Mouse (Mus musculus) spleen, adult 2 months (tissue): Measurements from ENCODE around the gene Btnl2. TPM values are rescaled to one million over a fixed set of nuclear protein-coding genes. Genes with fewer than 3 reads are reported as not detected.
A peak's percentile ranks its signal among the peaks of the same experiment; 100 is the strongest.

Source experiments
- DNase-seq, 2 experiments: peaks; one replicate each; pipeline versions ENCODE4 v3.0.0 to v3.0.0-alpha.2; 2012 to 2021; ENCODE audit warnings: low spot score in 2 of 2, low read depth in 1 of 2
- H3K27ac ChIP-seq: fragments of 200-500 bp; 2 replicates; pipeline ENCODE4 v1.5.1; 2012; ENCODE audit warnings: low read length, inconsistent platforms; ENCODE audit not compliant: insufficient read depth
- H3K27me3 ChIP-seq: fragments of 200-500 bp; 2 replicates; pipeline ENCODE4 v1.6.1; 2012; ENCODE audit warnings: mild to moderate bottlenecking, moderate library complexity, low read length, inconsistent platforms; ENCODE audit not compliant: control insufficient read depth, insufficient read depth
- H3K36me3 ChIP-seq: fragments of 200-500 bp; 2 replicates; pipeline ENCODE4 v1.6.1; 2012; ENCODE audit warnings: mild to moderate bottlenecking, low read length, inconsistent platforms; ENCODE audit not compliant: control insufficient read depth, insufficient read depth
- H3K4me1 ChIP-seq: fragments of 200-500 bp; 2 replicates; pipeline ENCODE4 v1.6.1; 2011; ENCODE audit warnings: inconsistent platforms; ENCODE audit not compliant: control insufficient read depth, insufficient read depth, insufficient read length
- H3K4me3 ChIP-seq: fragments of 200-500 bp; 2 replicates; pipeline ENCODE4 v1.5.1; 2011; ENCODE audit warnings: mild to moderate bottlenecking, inconsistent platforms; ENCODE audit not compliant: insufficient read depth, insufficient read length; ENCODE audit errors: extremely low read depth
- CTCF ChIP-seq: fragments of 200-500 bp; IDR thresholded peaks from 2 replicates; pipeline ENCODE4 v1.5.1; 2011; ENCODE audit warnings: mild to moderate bottlenecking, inconsistent platforms; ENCODE audit not compliant: insufficient read depth, insufficient read length, insufficient replicate concordance; ENCODE audit errors: extremely low read depth
- POLR2A ChIP-seq: fragments of 200-500 bp; IDR thresholded peaks from 2 replicates; pipeline ENCODE4 v1.6.1; 2011; ENCODE audit warnings: low read depth, low read length, inconsistent platforms
- WGBS: fragments of 180-500 bp; shearing (Covaris S2); methylation state at CpG from one replicate; pipeline ENCODE4 v1.1.7; 2018; 5-methylcytosine and 5-hydroxymethylcytosine counted together
- polyA plus RNA-seq: library from polyadenylated mRNA; depleted of rRNA; stranded (reverse); fragments of >200 nt; gene quantifications from 2 replicates; pipeline ENCODE4 v1.2.3, GENCODE M21; 2012; rRNA removed

The Btnl2 gene
- polyA plus RNA-seq, result 4.1 and 4.4 TPM in 2 replicates

DNA sequence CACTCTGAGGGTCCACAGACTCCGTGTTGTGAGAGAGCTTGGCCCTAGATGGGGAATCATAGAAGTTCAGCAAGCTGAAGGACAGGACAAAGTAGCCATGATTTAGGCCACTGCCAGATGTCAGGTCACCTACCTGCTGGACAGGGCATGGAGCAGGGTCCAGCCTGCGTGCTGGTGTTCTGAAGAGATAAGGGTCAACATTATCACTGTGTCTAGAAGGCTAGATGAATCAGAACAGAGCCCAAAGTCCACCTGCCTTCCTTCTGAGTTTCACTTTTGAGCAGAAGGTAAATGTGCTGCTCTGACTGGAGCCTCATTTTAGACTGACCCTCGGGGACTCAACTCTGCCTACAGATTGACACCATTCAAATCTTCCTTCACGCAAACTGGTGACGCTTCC is at the start of gene Btnl2:
Btnl2 (plus strand) TSS at position 284 of the 400 bp plus-strand sequence.
- peak within 1 kb of the TSS; percentile 92 for H3K27ac ChIP-seq

GRCm38 (mm10) chr17:34305380-34306030 is 49.1 kb upstream of the Btnl2 start, which contains the start of gene H2-Eb1:
Gene H2-Eb1, plus strand, starts transcription at chr17:34305867.
- Histone ChIP-seq H3K27me3 (no peaks in the 10 kb centered on the region), H3K4me1 (peaks cover 11% of the 10 kb centered on the region; the same call in 1 of the 2 replicates), H3K36me3 (peaks cover 26% of the 10 kb centered on the region), H3K4me3 (peak within 1 kb of the TSS; percentile 88), H3K27ac (peak within 1 kb of the TSS; percentile 100)
- TF ChIP-seq CTCF, result no peak
- TF ChIP-seq POLR2A, result peak; percentile 96
- peak; percentile 92 to 98 for DNase-seq

More for the DNA sequence above, at the start of gene Btnl2:
- Histone ChIP-seq H3K36me3 (no peaks in the 10 kb centered on the region), H3K4me1 (peaks cover 17% of the 10 kb centered on the region; the same call in 1 of the 2 replicates), H3K4me3 (no peak within 1 kb of the TSS), H3K27me3 (no peaks in the 10 kb centered on the region)
- 69% methylated on average over 5 of the region's 5 CpGs for WGBS
- TF ChIP-seq POLR2A (no peak), CTCF (no peak)
- no peak for DNase-seq

DNA sequence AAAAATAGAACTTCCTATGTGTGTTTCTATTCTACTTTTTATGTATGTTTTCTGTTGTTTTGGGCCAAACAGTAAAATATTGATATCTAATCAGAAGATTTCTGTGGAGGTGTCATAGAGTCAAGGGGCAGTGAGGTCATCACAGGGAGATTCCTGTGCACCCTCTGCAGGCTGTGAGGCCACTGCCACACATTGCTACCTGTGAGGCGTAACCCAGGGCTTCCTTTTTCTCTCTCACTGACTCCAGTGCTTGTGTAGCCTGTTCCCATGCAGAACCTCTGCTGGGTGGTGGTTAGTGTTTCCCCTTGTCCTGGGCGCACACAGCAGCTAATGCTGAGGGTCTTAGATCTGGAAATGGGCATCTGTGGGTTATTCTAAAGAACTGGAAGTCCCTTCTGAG is 48.2 kb upstream of the Btnl2 start:
- Histone ChIP-seq H3K27ac (peak overlapping the region; percentile 99), H3K27me3 (no peaks in the 10 kb centered on the region), H3K36me3 (peaks cover 26% of the 10 kb centered on the region), H3K4me1 (peaks cover 11% of the 10 kb centered on the region; the same call in 1 of the 2 replicates), H3K4me3 (peak overlapping the region; percentile 68)
- TF ChIP-seq POLR2A, result peak; percentile 66
- no peak for TF ChIP-seq CTCF
- 21% methylated on average over 2 of the region's 2 CpGs for WGBS
- DNase-seq, result peak in 1 of 2 experiments; percentile 75

DNA sequence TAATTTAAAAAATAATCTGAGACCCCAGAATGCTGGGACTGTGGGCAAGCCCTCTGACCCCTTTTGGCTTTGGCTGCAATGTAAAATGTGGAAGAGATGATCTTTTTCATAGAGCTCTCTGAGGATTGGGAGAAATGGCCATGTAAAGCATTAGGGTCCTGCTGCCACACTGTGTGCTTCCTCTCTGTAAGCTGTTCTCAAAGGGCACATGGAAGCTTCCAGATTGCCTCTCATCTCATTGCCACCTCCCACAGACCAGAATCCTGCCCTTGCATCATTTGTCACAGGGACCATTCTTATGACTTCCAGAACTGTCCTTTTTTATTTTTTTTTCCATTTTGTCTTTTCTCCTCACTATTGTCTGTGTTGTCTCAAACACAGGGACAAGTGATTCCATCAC is 47.4 kb upstream of the Btnl2 start:
- TF ChIP-seq CTCF, result no peak
- TF ChIP-seq POLR2A, result no peak
- DNase-seq, result no peak
- Histone ChIP-seq H3K27me3 (no peaks in the 10 kb centered on the region), H3K4me1 (peaks cover 9% of the 10 kb centered on the region; the same call in 1 of the 2 replicates), H3K27ac (peak overlapping the region; percentile 60), H3K36me3 (peaks cover 28% of the 10 kb centered on the region), H3K4me3 (peak overlapping the region; percentile 68; the same call in 1 of the 2 replicates)

- TF ChIP-seq POLR2A (no peak), CTCF (no peak)
- 69% methylated on average over 4 of the region's 4 CpGs for WGBS
- Histone ChIP-seq H3K27me3 (no peaks in the 10 kb centered on the region), H3K4me3 (peak overlapping the region; percentile 59), H3K36me3 (peaks cover 37% of the 10 kb centered on the region), H3K27ac (peak overlapping the region; percentile 62), H3K4me1 (peaks cover 10% of the 10 kb centered on the region; the same call in 1 of the 2 replicates)
- no peak for DNase-seq
These were observed 46.5 kb upstream of the Btnl2 start for GRCm38 (mm10) chr17:34308161-34308560.

GRCm38 (mm10) chr17:34309225-34309624 is 45.4 kb upstream of the Btnl2 start:
- 50% methylated on average over 10 of the region's 10 CpGs for WGBS
- TF ChIP-seq POLR2A (no peak), CTCF (no peak)
- H3K4me3 ChIP-seq, result peak overlapping the region; percentile 58
- no peaks in the 10 kb centered on the region for H3K27me3 ChIP-seq
- H3K4me1 ChIP-seq, result peaks cover 6% of the 10 kb centered on the region; the same call in 1 of the 2 replicates
- peaks cover 46% of the 10 kb centered on the region for H3K36me3 ChIP-seq
- H3K27ac ChIP-seq, result peak overlapping the region; percentile 36; the same call in 1 of the 2 replicates
- DNase-seq, result no peak
